Mouse (Mus musculus): ENCODE measurements around the gene Timd2. TPM values are rescaled to one million over a fixed set of nuclear protein-coding genes. Genes with fewer than 3 reads are reported as not detected.

Gene Timd2
- total RNA-seq (2023): 2.3 TPM

DNA sequence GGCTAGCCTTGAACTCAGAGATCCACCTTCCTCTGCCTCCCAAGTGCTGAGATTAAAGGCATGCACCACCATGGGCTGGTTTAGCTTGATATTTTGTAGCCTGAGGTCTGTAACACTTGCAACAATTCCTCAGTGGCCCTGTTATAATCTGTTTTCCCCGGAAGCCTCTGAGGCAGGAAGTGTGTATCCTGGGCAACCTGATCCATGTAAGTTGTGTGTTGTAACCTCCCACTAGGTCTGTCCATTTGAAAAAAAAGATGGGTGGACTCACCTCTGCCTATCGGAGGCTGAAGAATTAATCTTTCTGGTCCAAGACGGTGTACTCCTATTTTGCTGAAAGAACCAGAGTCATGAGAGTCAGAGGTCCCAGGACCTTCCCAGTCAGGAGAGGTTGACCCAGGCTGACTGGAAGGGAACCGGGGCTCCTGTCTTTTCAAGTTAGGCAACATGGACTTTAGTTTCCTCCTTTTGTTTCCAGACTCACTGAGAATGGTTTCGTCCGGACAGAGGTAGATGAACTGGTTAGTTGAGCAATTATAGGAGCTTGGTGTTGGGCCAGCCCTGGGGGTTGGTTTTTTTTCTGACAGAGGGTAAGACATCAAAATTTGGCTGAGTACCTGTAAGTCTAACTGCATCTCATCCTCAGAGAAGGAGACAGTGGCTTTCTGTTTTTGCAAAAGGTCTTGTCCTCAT, at the start of gene Timd2:
Gene Timd2 (minus strand): TSS at position 398 of the 693 bp plus-strand sequence.

DNA sequence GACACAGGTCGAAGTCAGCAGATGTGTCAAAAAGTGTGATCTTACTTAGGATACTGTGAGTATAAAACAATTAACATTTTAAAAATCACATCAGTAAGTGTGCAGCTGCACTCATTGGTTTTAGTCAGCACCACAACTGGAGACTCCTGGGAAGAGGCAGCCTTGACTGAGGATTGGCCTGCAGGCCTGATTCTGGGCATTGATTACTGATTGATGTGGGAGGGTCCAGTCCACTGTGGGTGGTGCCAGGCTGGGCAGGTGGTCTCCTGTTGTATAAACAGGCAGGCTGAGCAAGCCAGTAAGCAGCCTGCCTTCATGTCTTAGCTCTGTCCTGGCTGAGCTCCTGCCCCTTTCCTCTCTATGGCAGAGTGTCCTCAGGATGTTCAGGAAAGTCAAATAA, 28.2 kb upstream of the Timd2 start, which contains the start of gene Havcr1:
Gene Havcr1 (plus strand): TSS at position 5 of the 400 bp plus-strand sequence.

DNA sequence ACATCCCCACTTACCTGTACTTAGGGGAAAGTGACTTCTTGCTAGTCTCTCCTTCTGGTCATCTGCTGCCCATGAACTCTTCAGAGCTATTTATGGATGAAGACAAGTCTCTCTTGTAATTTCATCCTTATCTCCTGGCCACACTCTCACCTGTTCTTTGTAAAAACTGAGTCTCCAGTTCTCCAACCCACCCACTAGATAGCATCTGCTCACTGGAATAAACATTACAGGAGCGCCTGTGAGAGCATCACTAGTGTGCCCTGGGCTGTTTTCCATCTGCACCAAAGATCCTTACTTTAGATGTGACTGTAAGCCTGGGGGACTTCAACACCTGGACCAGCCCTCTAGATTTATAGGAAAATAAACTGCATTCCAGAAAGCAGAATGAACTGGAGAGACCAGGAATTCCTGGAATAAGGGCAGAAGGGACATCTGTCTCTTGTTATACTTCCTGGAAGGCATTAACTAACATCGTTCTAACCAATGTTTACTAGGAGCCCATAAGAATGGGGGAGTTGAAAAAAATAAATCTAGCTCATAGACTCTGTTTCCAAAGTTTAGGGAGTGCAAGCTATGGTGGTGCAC, 77.6 kb downstream of the Timd2 start, which contains the start of gene Dppa1:
Gene Dppa1 (minus strand): TSS at position 51 of the 585 bp plus-strand sequence.

Other genes with a start within 250 kb of the Timd2 start
- gene Gm12169, start 182.8 kb downstream of the Timd2 start, total RNA-seq (2023): not detected
- not detected for gene BC053393, start 135.5 kb downstream of the Timd2 start, total RNA-seq (2023)
- gene Dppa1, start 77.8 kb downstream of the Timd2 start, total RNA-seq (2023): not detected
- gene Havcr1, start 28.0 kb upstream of the Timd2 start, total RNA-seq (2023): 0.89 TPM
- gene Timd4, start 103.7 kb upstream of the Timd2 start, total RNA-seq (2023): 1.5 TPM

All from CD8-positive naive resting alpha-beta T cell, adult 57 days (primary cell).